Mouse (Mus musculus) limb, embryonic 10.5 days (tissue): ENCODE measurements around the gene Frmd5. TPM values are rescaled to one million over a fixed set of nuclear protein-coding genes. Genes with fewer than 3 reads are reported as not detected.

Experiments
- DNase-seq: peaks from one replicate; pipeline ENCODE4 v3.0.0-alpha.2; 2017; ENCODE audit warnings: low spot score
- H3K27ac ChIP-seq: fragments of 300-500 bp; sonication (generic); 2 replicates; pipeline ENCODE4 v1.5.1; 2016; ENCODE audit warnings: mild to moderate bottlenecking
- H3K27me3 ChIP-seq: fragments of 300-500 bp; sonication (generic); 2 replicates; pipeline ENCODE4 v1.6.1; 2016; ENCODE audit warnings: low read depth, mild to moderate bottlenecking; ENCODE audit not compliant: poor library complexity, severe bottlenecking
- H3K36me3 ChIP-seq: fragments of 300-500 bp; sonication (generic); 2 replicates; pipeline ENCODE4 v1.6.1; 2016; ENCODE audit warnings: mild to moderate bottlenecking, moderate library complexity
- H3K4me1 ChIP-seq: fragments of 300-500 bp; sonication (generic); 2 replicates; pipeline ENCODE4 v1.6.1; 2016
- H3K4me3 ChIP-seq: fragments of 300-500 bp; sonication (generic); 2 replicates; pipeline ENCODE4 v1.5.1; 2016; ENCODE audit warnings: mild to moderate bottlenecking, moderate library complexity
- H3K9me3 ChIP-seq: fragments of 300-500 bp; sonication (generic); replicated peaks from 2 replicates; pipeline ENCODE4 v1.6.1; 2016; ENCODE audit warnings: mild to moderate bottlenecking
- WGBS: fragments of 180-500 bp; shearing (Covaris S2); methylation state at CpG from one replicate; pipeline ENCODE4 v1.1.7; 2016; 5-methylcytosine and 5-hydroxymethylcytosine counted together
- polyA plus RNA-seq: library from polyadenylated mRNA; unstranded; fragments of >200 nt; fragmentation: Nextera tagmentation; extraction: Ambion mirVana; gene quantifications from 2 replicates; pipeline ENCODE4 v1.2.1, GENCODE M21; 2016

Frmd5 gene
- polyA plus RNA-seq, 1 experiment from 2014 or later: 2.4 TPM

GRCm38 (mm10) chr2:121669846-121670245, 137.0 kb downstream of the Frmd5 start:
- Histone ChIP-seq H3K4me3 (no peak overlapping the region), H3K36me3 (no peaks in the 10 kb centered on the region), H3K4me1 (no peaks in the 10 kb centered on the region), H3K9me3 (no peaks in the 10 kb centered on the region), H3K27ac (no peak overlapping the region), H3K27me3 (no peaks in the 10 kb centered on the region)
- 79% methylated on average over 6 of the region's 6 CpGs for whole genome bisulfite sequencing
- no peak for DNase-seq

- WGBS: 89% methylated on average over 4 of the region's 4 CpGs
- no peaks in the 10 kb centered on the region for H3K9me3 ChIP-seq
Observed at GRCm38 (mm10) chr2:121668256-121668655, 138.6 kb downstream of the Frmd5 start.

GRCm38 (mm10) chr2:121661160-121661502, 145.8 kb downstream of the Frmd5 start:
- Histone ChIP-seq H3K4me1 (peaks cover 8% of the 10 kb centered on the region; the same call in 1 of the 2 replicates), H3K27me3 (no peaks in the 10 kb centered on the region), H3K9me3 (no peaks in the 10 kb centered on the region), H3K27ac (no peak overlapping the region), H3K36me3 (no peaks in the 10 kb centered on the region), H3K4me3 (no peak overlapping the region)
- no peak for DNase-seq
- WGBS: 83% methylated on average over 4 of the region's 4 CpGs

More at GRCm38 (mm10) chr2:121668256-121668655, 138.6 kb downstream of the Frmd5 start:
- peaks cover under 1% of the 10 kb centered on the region; the same call in 1 of the 2 replicates for H3K4me1 ChIP-seq
- H3K36me3 ChIP-seq: no peaks in the 10 kb centered on the region
- no peak overlapping the region for H3K27ac ChIP-seq
- no peak for DNase-seq
- no peak overlapping the region for H3K4me3 ChIP-seq
- no peaks in the 10 kb centered on the region for H3K27me3 ChIP-seq

- H3K4me3 ChIP-seq: no peak overlapping the region
- 80% methylated on average over 6 of the region's 6 CpGs for WGBS
- no peak for DNase-seq
- H3K27ac ChIP-seq: no peak overlapping the region
- H3K27me3 ChIP-seq: no peaks in the 10 kb centered on the region
- H3K36me3 ChIP-seq: no peaks in the 10 kb centered on the region
- H3K9me3 ChIP-seq: no peaks in the 10 kb centered on the region
- peaks cover 8% of the 10 kb centered on the region; the same call in 1 of the 2 replicates for H3K4me1 ChIP-seq
Observed at GRCm38 (mm10) chr2:121660461-121661159, 146.3 kb downstream of the Frmd5 start.

- DNase-seq: no peak
- Histone ChIP-seq H3K4me1 (peaks cover 8% of the 10 kb centered on the region; the same call in 1 of the 2 replicates), H3K4me3 (no peak overlapping the region), H3K36me3 (no peaks in the 10 kb centered on the region), H3K9me3 (no peaks in the 10 kb centered on the region), H3K27ac (no peak overlapping the region), H3K27me3 (no peaks in the 10 kb centered on the region)
- 83% methylated on average over 4 of the region's 4 CpGs for WGBS
Observed at GRCm38 (mm10) chr2:121659350-121659749, 147.5 kb downstream of the Frmd5 start.

GRCm38 (mm10) chr2:121658123-121658767, 148.6 kb downstream of the Frmd5 start:
- no peak overlapping the region for H3K27ac ChIP-seq
- no peaks in the 10 kb centered on the region for H3K9me3 ChIP-seq
- no peak for DNase-seq
- no peaks in the 10 kb centered on the region for H3K36me3 ChIP-seq
- peaks cover 7% of the 10 kb centered on the region; the same call in 1 of the 2 replicates for H3K4me1 ChIP-seq
- no peaks in the 10 kb centered on the region for H3K27me3 ChIP-seq
- WGBS: 84% methylated on average over 5 of the region's 5 CpGs
- no peak overlapping the region for H3K4me3 ChIP-seq

GRCm38 (mm10) chr2:121655966-121656365, 150.9 kb downstream of the Frmd5 start:
- no peak overlapping the region for H3K27ac ChIP-seq

GRCm38 (mm10) chr2:121655106-121655505, 151.8 kb downstream of the Frmd5 start:
- H3K36me3 ChIP-seq: no peaks in the 10 kb centered on the region
- no peak overlapping the region for H3K4me3 ChIP-seq
- H3K9me3 ChIP-seq: no peaks in the 10 kb centered on the region
- no peaks in the 10 kb centered on the region for H3K4me1 ChIP-seq
- no peak for DNase-seq
- no peaks in the 10 kb centered on the region for H3K27me3 ChIP-seq
- 85% methylated on average over 8 of the region's 8 CpGs for WGBS
- no peak overlapping the region for H3K27ac ChIP-seq

More at GRCm38 (mm10) chr2:121655966-121656365, 150.9 kb downstream of the Frmd5 start:
- H3K4me3 ChIP-seq: no peak overlapping the region
- no peak for DNase-seq
- H3K4me1 ChIP-seq: no peaks in the 10 kb centered on the region
- 94% methylated on average over 6 of the region's 6 CpGs for WGBS
- H3K9me3 ChIP-seq: no peaks in the 10 kb centered on the region
- H3K36me3 ChIP-seq: no peaks in the 10 kb centered on the region
- H3K27me3 ChIP-seq: no peaks in the 10 kb centered on the region

- H3K4me3 ChIP-seq: no peak overlapping the region
- no peak overlapping the region for H3K27ac ChIP-seq
- WGBS: 69% methylated on average over 4 of the region's 4 CpGs
Observed at GRCm38 (mm10) chr2:121646528-121646927, 160.4 kb downstream of the Frmd5 start.

GRCm38 (mm10) chr2:121642934-121643333, 164.0 kb downstream of the Frmd5 start:
- WGBS: 39% methylated on average over 6 of the region's 6 CpGs

More at GRCm38 (mm10) chr2:121646528-121646927, 160.4 kb downstream of the Frmd5 start:
- no peak for DNase-seq
- Histone ChIP-seq H3K9me3 (no peaks in the 10 kb centered on the region), H3K27me3 (no peaks in the 10 kb centered on the region), H3K4me1 (peaks cover 14% of the 10 kb centered on the region), H3K36me3 (no peaks in the 10 kb centered on the region)

GRCm38 (mm10) chr2:121632091-121632490, 174.8 kb downstream of the Frmd5 start:
- Histone ChIP-seq H3K4me1 (peaks cover 17% of the 10 kb centered on the region), H3K27ac (no peak overlapping the region), H3K9me3 (no peaks in the 10 kb centered on the region), H3K27me3 (no peaks in the 10 kb centered on the region), H3K36me3 (no peaks in the 10 kb centered on the region), H3K4me3 (no peak overlapping the region)
- 65% methylated on average over 4 of the region's 4 CpGs for WGBS
- DNase-seq: no peak

More at GRCm38 (mm10) chr2:121642934-121643333, 164.0 kb downstream of the Frmd5 start:
- no peaks in the 10 kb centered on the region for H3K9me3 ChIP-seq
- H3K27ac ChIP-seq: no peak overlapping the region
- no peaks in the 10 kb centered on the region for H3K36me3 ChIP-seq
- no peak overlapping the region for H3K4me3 ChIP-seq
- DNase-seq: no peak
- H3K4me1 ChIP-seq: peaks cover 14% of the 10 kb centered on the region
- no peaks in the 10 kb centered on the region for H3K27me3 ChIP-seq

GRCm38 (mm10) chr2:121630286-121630685, 176.6 kb downstream of the Frmd5 start:
- DNase-seq: no peak
- Histone ChIP-seq H3K9me3 (no peaks in the 10 kb centered on the region), H3K4me1 (peaks cover 17% of the 10 kb centered on the region), H3K36me3 (no peaks in the 10 kb centered on the region), H3K4me3 (no peak overlapping the region), H3K27me3 (no peaks in the 10 kb centered on the region), H3K27ac (no peak overlapping the region)
- 87% methylated on average over 5 of the region's 5 CpGs for WGBS

- Histone ChIP-seq H3K4me1 (peaks cover 5% of the 10 kb centered on the region), H3K27ac (no peak overlapping the region), H3K9me3 (no peaks in the 10 kb centered on the region), H3K36me3 (no peaks in the 10 kb centered on the region), H3K4me3 (no peak overlapping the region), H3K27me3 (no peaks in the 10 kb centered on the region)
- no peak for DNase-seq
- 84% methylated on average over 10 of the region's 10 CpGs for WGBS
Observed at GRCm38 (mm10) chr2:121628290-121628689, 178.6 kb downstream of the Frmd5 start.
